Mouse (Mus musculus): ENCODE data around the gene Avpr1a.

Gene Avpr1a

GRCm38 (mm10) chr10:122447861-122448716 lies at the start of gene Avpr1a:
Avpr1a (plus strand) TSS chr10:122448499.
- in situ Hi-C loops (cut with MboI; ENCODE audit: unreplicated experiment in 2 of 2) = no loop called here

GRCm38 (mm10) chr10:122402270-122402669 lies 46.0 kb upstream of the Avpr1a start:
- in situ Hi-C loops (cut with MboI; ENCODE audit: unreplicated experiment in 2 of 2) = no loop called here

- in situ Hi-C loops (cut with MboI; ENCODE audit: unreplicated experiment in 2 of 2) = no loop called here
Measured at GRCm38 (mm10) chr10:122406333-122406732, 42.0 kb upstream of the Avpr1a start.

GRCm38 (mm10) chr10:122408697-122409409 lies 39.4 kb upstream of the Avpr1a start:
- in situ Hi-C loops (cut with MboI; ENCODE audit: unreplicated experiment in 2 of 2) = no loop called here

- in situ Hi-C loops (cut with MboI; ENCODE audit: unreplicated experiment in 2 of 2) = no loop called here
Measured at GRCm38 (mm10) chr10:122410791-122411190, 37.5 kb upstream of the Avpr1a start.

GRCm38 (mm10) chr10:122432690-122433089 lies 15.6 kb upstream of the Avpr1a start:
- in situ Hi-C loops (cut with MboI; ENCODE audit: unreplicated experiment in 2 of 2) = no loop called here

GRCm38 (mm10) chr10:122447275-122447674 lies 1.0 kb upstream of the Avpr1a start:
- in situ Hi-C loops (cut with MboI; ENCODE audit: unreplicated experiment in 2 of 2) = no loop called here

- in situ Hi-C loops (cut with MboI; ENCODE audit: unreplicated experiment in 2 of 2) = no loop called here
Measured at GRCm38 (mm10) chr10:122448717-122449611, 665 bp downstream of the Avpr1a start.

GRCm38 (mm10) chr10:122449856-122450255 lies 1.6 kb downstream of the Avpr1a start:
- in situ Hi-C loops (cut with MboI; ENCODE audit: unreplicated experiment in 2 of 2) = no loop called here

- in situ Hi-C loops (cut with MboI; ENCODE audit: unreplicated experiment in 2 of 2) = no loop called here
Measured at GRCm38 (mm10) chr10:122453466-122453865, 5.2 kb downstream of the Avpr1a start.

- in situ Hi-C loops (cut with MboI; ENCODE audit: unreplicated experiment in 2 of 2) = no loop called here
Measured at GRCm38 (mm10) chr10:122455793-122456192, 7.5 kb downstream of the Avpr1a start.

GRCm38 (mm10) chr10:122476846-122477245 lies 28.5 kb downstream of the Avpr1a start:
- in situ Hi-C loops (cut with MboI; ENCODE audit: unreplicated experiment in 2 of 2) = no loop called here

GRCm38 (mm10) chr10:122498551-122498950 lies 50.3 kb downstream of the Avpr1a start:
- in situ Hi-C loops (cut with MboI; ENCODE audit: unreplicated experiment in 2 of 2) = no loop called here

- in situ Hi-C loops (cut with MboI; ENCODE audit: unreplicated experiment in 2 of 2) = no loop called here
Measured at GRCm38 (mm10) chr10:122499306-122499705, 51.0 kb downstream of the Avpr1a start.

All from v-Abl transformed pro-B cells (cell line).